Mouse (Mus musculus) cortical plate, adult 2 months (tissue): ENCODE data around the gene Sox10.

Experiments
- CTCF ChIP-seq: fragments of 200-500 bp; IDR thresholded peaks from 2 replicates; pipeline ENCODE4 v1.5.1; 2011; ENCODE audit warnings: mild to moderate bottlenecking, control low read depth, low read length; ENCODE audit not compliant: insufficient read depth; ENCODE audit errors: extremely low read depth
- POLR2A ChIP-seq: fragments of 200-500 bp; IDR thresholded peaks from 2 replicates; pipeline ENCODE4 v1.6.1; 2011; ENCODE audit warnings: mild to moderate bottlenecking, low read length, control low read depth; ENCODE audit not compliant: insufficient read depth; ENCODE audit errors: extremely low read depth

DNA sequence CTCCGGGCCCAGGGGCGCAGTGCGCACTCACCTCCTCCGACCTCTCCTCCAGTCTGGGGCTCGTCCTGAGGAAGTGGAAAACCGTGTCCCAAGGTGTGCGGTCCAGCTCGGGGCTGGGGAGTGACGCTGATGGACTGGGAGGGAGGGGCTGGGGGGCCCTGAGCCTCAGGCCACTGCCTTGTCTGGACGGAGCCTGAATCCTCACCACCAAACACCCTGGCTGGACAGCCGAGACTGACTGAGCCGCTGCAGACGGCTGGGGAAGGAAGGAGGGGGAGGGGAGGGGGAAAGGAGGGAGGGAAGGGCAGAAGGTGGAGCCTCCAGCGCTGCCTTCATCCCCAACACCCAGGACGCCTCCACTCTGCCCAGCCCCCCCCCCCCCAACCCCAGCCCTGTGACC is 789 bp downstream of the Sox10 start:
- no peak for TF ChIP-seq CTCF
- TF ChIP-seq POLR2A, result peak; percentile 63; the same call in 1 of the 2 replicates
